Mouse (Mus musculus) midbrain, embryonic 10.5 days (tissue): ENCODE measurements around the gene Ifnk. TPM values are rescaled to one million over a fixed set of nuclear protein-coding genes. Genes with fewer than 3 reads are reported as not detected.

ENCODE experiments used
- DNase-seq: peaks from one replicate; pipeline ENCODE4 v3.0.0-alpha.2; 2017; ENCODE audit warnings: low spot score
- H3K27ac ChIP-seq: fragments of 300-500 bp; sonication (generic); replicated peaks from 2 replicates; pipeline ENCODE4 v1.5.1; 2016; ENCODE audit warnings: mild to moderate bottlenecking
- H3K27me3 ChIP-seq: fragments of 300-500 bp; sonication (generic); 2 replicates; pipeline ENCODE4 v1.6.1; 2016; ENCODE audit warnings: low read depth, mild to moderate bottlenecking; ENCODE audit not compliant: poor library complexity, severe bottlenecking
- H3K36me3 ChIP-seq: fragments of 300-500 bp; sonication (generic); 2 replicates; pipeline ENCODE4 v1.6.1; 2016; ENCODE audit warnings: mild to moderate bottlenecking, moderate library complexity
- H3K4me1 ChIP-seq: fragments of 300-500 bp; sonication (generic); 2 replicates; pipeline ENCODE4 v1.6.1; 2016
- H3K4me3 ChIP-seq: fragments of 300-500 bp; sonication (generic); 2 replicates; pipeline ENCODE4 v1.5.1; 2016; ENCODE audit warnings: mild to moderate bottlenecking, moderate library complexity
- H3K9me3 ChIP-seq: fragments of 300-500 bp; sonication (generic); replicated peaks from 2 replicates; pipeline ENCODE4 v1.6.1; 2016; ENCODE audit warnings: mild to moderate bottlenecking
- WGBS: fragments of 180-500 bp; shearing (Covaris S2); methylation state at CpG from one replicate; pipeline ENCODE4 v1.1.7; 2016; 5-methylcytosine and 5-hydroxymethylcytosine counted together
- polyA plus RNA-seq: library from polyadenylated mRNA; unstranded; fragments of >200 nt; fragmentation: Nextera tagmentation; extraction: Ambion mirVana; gene quantifications from 2 replicates; pipeline ENCODE4 v1.2.1, GENCODE M21; 2016

Gene Ifnk
- polyA plus RNA-seq, 1 experiment from 2014 or later = 0.30 TPM

DNA sequence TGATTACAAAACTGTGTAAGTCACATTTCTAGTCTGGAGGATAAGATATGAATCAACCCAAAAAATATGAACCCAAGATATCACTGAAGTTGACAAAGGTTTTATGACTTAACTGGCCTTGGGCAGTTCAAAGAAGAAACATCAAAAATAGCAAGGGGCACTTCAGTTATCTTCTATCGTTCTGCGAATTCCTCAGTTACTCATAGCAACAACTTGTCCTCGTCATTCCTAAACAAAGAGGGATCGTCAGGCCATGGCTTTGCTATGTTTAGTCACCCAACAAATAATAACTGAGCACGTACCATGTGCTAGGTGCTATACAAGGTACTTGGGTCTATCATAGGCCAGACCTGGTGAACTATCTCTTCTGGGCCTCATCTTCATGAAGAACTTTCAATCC lies 5.3 kb upstream of the Ifnk start:
- Histone ChIP-seq H3K4me3 (no peak overlapping the region), H3K9me3 (no peaks in the 10 kb centered on the region), H3K27ac (no peak overlapping the region), H3K27me3 (no peaks in the 10 kb centered on the region), H3K4me1 (no peaks in the 10 kb centered on the region), H3K36me3 (no peaks in the 10 kb centered on the region)
- DNase-seq = no peak
- 92% methylated on average over 5 of the region's 5 CpGs for WGBS

GRCm38 (mm10) chr4:35148326-35148725 lies 3.5 kb upstream of the Ifnk start:
- WGBS = 95% methylated on average over 4 of the region's 4 CpGs
- H3K9me3 ChIP-seq = no peaks in the 10 kb centered on the region
- H3K4me1 ChIP-seq = no peaks in the 10 kb centered on the region
- H3K27me3 ChIP-seq = no peaks in the 10 kb centered on the region
- DNase-seq = no peak
- H3K27ac ChIP-seq = no peak overlapping the region
- no peak overlapping the region for H3K4me3 ChIP-seq
- H3K36me3 ChIP-seq = no peaks in the 10 kb centered on the region

GRCm38 (mm10) chr4:35150706-35151105 lies 1.1 kb upstream of the Ifnk start:
- DNase-seq = no peak
- WGBS = 87% methylated on average over 3 of the region's 3 CpGs
- Histone ChIP-seq H3K27ac (no peak overlapping the region), H3K36me3 (no peaks in the 10 kb centered on the region), H3K27me3 (peaks cover 4% of the 10 kb centered on the region; the same call in 1 of the 2 replicates), H3K9me3 (no peaks in the 10 kb centered on the region), H3K4me1 (peaks cover 18% of the 10 kb centered on the region), H3K4me3 (no peak overlapping the region)

- Histone ChIP-seq H3K9me3 (no peaks in the 10 kb centered on the region), H3K27ac (no peak overlapping the region), H3K36me3 (no peaks in the 10 kb centered on the region), H3K4me1 (peaks cover 35% of the 10 kb centered on the region), H3K4me3 (no peak overlapping the region), H3K27me3 (peaks cover 14% of the 10 kb centered on the region; the same call in 1 of the 2 replicates)
- 48% methylated on average over 3 of the region's 3 CpGs for WGBS
- DNase-seq = no peak
Measured at GRCm38 (mm10) chr4:35154051-35154450, 2.2 kb downstream of the Ifnk start.

GRCm38 (mm10) chr4:35155132-35155922 lies 3.5 kb downstream of the Ifnk start:
- 24% methylated on average over 20 of the region's 20 CpGs for WGBS

DNA sequence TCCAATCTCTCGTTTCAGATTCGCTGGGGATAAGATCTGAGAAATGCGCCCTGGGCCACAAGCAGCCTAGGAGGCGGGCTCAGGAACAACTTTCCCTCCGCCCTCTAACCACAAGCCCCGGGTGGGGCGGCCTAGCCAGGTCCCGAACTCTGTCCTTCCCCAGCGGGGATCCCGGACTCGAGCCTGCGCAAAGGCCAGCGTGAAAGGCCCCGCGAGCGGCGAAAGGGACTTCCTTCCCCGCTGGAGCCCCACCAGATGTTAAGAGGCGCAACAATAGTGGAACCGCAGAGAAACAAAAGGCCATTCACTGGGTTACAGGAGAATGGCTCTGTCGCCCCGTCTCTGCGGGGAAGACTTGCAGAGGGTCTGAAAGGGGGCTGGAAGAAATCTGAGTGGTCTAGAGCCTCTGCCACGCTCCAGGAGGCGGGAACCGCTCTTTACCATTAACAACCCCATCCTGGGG lies 4.3 kb downstream of the Ifnk start:
- H3K4me1 ChIP-seq = peaks cover 35% of the 10 kb centered on the region
- no peaks in the 10 kb centered on the region for H3K9me3 ChIP-seq
- peaks cover 16% of the 10 kb centered on the region; the same call in 1 of the 2 replicates for H3K27me3 ChIP-seq
- DNase-seq = peak; percentile 82
- H3K36me3 ChIP-seq = no peaks in the 10 kb centered on the region
- H3K27ac ChIP-seq = peak overlapping the region; percentile 92
- WGBS = under 1% methylated on average over 26 of the region's 26 CpGs
- peak overlapping the region; percentile 75 for H3K4me3 ChIP-seq

More at GRCm38 (mm10) chr4:35155132-35155922, 3.5 kb downstream of the Ifnk start:
- peak overlapping the region; percentile 92 for H3K27ac ChIP-seq
- DNase-seq = peak; percentile 64
- no peaks in the 10 kb centered on the region for H3K9me3 ChIP-seq
- H3K4me1 ChIP-seq = peaks cover 35% of the 10 kb centered on the region
- peaks cover 16% of the 10 kb centered on the region; the same call in 1 of the 2 replicates for H3K27me3 ChIP-seq
- H3K36me3 ChIP-seq = no peaks in the 10 kb centered on the region
- H3K4me3 ChIP-seq = peak overlapping the region; percentile 75

DNA sequence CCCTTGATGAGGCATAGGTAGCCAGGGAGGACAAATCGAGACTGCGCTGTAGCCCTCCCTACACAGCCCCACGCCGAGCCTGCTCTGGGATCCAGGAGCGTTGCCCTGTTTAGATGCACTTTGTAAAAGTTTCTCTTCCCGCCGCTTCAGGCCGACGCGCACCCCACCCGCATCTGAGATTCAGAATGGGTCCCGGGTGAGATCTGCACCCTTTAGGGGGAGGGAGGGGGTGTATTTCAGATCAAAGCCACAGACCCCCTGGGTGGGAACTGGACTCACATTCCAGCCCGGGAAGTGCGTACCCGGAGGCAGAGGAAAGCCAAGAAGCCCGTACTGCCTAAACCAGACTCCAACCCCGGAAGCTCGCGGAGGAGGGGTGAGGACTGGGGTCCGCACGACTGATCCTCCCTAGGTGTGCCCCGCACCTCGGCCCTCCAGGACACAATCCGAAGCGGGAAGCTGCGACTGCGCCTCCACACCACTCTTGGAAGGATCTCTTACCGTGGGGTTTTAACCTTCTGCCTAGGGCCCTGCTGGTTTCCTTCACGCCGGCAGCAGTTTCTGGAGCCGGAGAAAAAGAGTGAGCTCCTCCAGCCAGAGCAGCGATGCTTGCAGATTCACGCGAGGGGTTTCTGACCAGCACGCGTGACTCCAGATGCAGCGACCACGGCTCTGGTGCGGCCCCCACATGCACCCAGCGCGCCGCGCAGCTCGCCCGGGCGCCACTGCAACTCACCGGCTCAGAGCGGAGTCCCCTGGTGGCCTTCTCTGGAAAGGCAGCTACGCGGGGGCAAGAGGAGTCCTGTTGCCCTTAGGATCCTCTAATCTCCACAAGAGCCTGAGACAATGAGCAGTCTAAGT lies 5.1 kb downstream of the Ifnk start, which contains the start of gene Mob3b:
Mob3b (minus strand) TSS at position 734 of the 861 bp plus-strand sequence.
- Histone ChIP-seq H3K27ac (peak within 1 kb of the TSS; percentile 92), H3K4me3 (peak within 1 kb of the TSS; percentile 75), H3K36me3 (no peaks in the 10 kb centered on the region), H3K27me3 (peaks cover 16% of the 10 kb centered on the region; the same call in 1 of the 2 replicates), H3K9me3 (no peaks in the 10 kb centered on the region), H3K4me1 (peaks cover 35% of the 10 kb centered on the region)
- peak; percentile 90 for DNase-seq
- WGBS = under 1% methylated on average over 50 of the region's 50 CpGs

DNA sequence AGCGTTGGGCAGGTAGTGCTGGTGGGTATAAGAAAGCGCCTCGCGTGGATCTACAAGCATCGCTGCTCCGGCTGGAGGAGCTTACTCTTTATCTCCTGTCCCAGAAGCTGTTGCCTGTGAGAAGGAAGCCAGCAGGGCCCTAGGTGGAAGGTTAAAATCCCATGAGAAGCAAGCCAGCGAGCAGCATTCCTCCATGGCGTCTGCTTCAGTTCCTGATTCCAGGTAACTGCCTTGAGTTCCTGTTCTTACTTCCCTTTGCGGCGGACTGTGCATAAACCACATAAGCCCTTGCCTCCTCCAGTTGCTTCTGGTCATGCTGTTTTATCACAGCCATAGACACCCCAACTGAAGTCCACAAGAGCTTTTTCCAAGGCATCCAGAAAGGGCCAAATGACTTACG lies 6.0 kb downstream of the Ifnk start:
- no peaks in the 10 kb centered on the region for H3K9me3 ChIP-seq
- no peak for DNase-seq
- peaks cover 35% of the 10 kb centered on the region for H3K4me1 ChIP-seq
- H3K36me3 ChIP-seq = no peaks in the 10 kb centered on the region
- WGBS = 60% methylated on average over 11 of the region's 11 CpGs
- peaks cover 16% of the 10 kb centered on the region; the same call in 1 of the 2 replicates for H3K27me3 ChIP-seq
- H3K4me3 ChIP-seq = no peak overlapping the region
- H3K27ac ChIP-seq = no peak overlapping the region

DNA sequence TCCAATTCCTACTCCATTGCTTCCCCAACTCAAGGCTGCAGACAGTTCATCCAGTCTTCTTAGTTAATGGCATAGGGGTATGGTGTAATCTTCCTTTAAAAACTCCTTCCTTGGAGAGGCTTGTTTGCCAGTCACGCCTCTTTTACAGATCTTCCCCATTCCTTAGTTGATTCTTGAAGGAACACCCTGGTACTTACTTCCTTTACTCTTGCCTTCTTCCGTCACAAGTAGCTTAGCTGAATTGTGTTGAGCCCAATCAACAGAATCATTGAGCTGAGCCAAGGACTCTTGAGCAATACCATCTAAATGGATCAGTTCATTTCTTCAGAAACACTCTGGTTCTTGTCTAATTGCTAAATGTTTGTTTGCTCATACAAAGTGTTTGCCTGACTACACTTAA lies 13.4 kb downstream of the Ifnk start:
- no peak overlapping the region for H3K4me3 ChIP-seq

DNA sequence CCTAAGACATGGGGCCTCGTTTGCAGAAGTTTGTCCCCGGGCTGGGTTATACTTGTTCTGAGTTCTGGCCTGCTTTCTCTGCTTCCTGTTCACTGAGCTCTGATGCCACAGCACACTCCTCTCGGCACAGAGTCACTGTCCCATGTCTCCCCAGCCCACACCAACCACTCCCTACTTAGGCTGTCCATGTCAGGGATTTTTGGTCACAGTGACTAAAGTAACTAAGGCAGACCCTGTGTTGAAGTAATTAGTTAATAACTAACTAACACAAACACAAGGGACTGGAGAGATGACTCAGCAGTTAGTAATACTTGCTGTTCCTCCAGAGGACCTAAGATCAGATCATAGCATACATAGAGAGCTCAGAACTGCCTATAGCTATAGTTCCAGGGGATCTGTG lies 14.1 kb downstream of the Ifnk start:
- Histone ChIP-seq H3K9me3 (no peaks in the 10 kb centered on the region), H3K4me3 (no peak overlapping the region), H3K27me3 (no peaks in the 10 kb centered on the region), H3K4me1 (no peaks in the 10 kb centered on the region), H3K27ac (no peak overlapping the region), H3K36me3 (no peaks in the 10 kb centered on the region)
- no peak for DNase-seq
- 90% methylated on average over 3 of the region's 3 CpGs for WGBS

More for the DNA sequence above, 13.4 kb downstream of the Ifnk start:
- DNase-seq = no peak
- H3K36me3 ChIP-seq = no peaks in the 10 kb centered on the region
- H3K27ac ChIP-seq = no peak overlapping the region
- WGBS = 84% methylated on average over 2 of the region's 2 CpGs
- H3K9me3 ChIP-seq = no peaks in the 10 kb centered on the region
- no peaks in the 10 kb centered on the region for H3K27me3 ChIP-seq
- no peaks in the 10 kb centered on the region for H3K4me1 ChIP-seq

DNA sequence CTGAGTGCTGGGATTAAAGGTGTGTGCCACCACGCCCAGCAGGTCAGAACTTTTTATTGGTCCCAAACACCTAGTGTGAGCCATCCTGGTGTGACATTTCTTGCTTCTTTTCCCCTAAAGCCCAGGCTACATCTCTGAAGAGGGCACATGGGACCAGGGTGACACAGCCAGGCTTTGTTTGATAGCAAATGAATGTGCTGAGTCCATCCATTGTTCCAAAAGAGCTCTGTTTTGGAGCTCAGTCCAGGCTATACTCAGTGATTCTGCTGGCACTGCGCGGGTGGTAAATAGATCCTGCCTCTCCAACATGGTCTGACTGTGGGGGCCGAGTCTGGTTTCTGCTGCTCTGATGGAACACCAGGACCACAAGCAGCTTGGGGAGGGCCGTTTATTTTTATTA lies 16.0 kb downstream of the Ifnk start:
- Histone ChIP-seq H3K36me3 (no peaks in the 10 kb centered on the region), H3K4me1 (no peaks in the 10 kb centered on the region), H3K9me3 (no peaks in the 10 kb centered on the region), H3K27ac (no peak overlapping the region), H3K4me3 (no peak overlapping the region), H3K27me3 (no peaks in the 10 kb centered on the region)
- 87% methylated on average over 5 of the region's 5 CpGs for WGBS
- DNase-seq = no peak

- H3K27me3 ChIP-seq = no peaks in the 10 kb centered on the region
- WGBS = 84% methylated on average over 13 of the region's 13 CpGs
- no peaks in the 10 kb centered on the region for H3K9me3 ChIP-seq
- no peak overlapping the region for H3K4me3 ChIP-seq
- DNase-seq = no peak
- no peaks in the 10 kb centered on the region for H3K4me1 ChIP-seq
- H3K36me3 ChIP-seq = no peaks in the 10 kb centered on the region
- no peak overlapping the region for H3K27ac ChIP-seq
Measured at GRCm38 (mm10) chr4:35169571-35170125, 17.8 kb downstream of the Ifnk start.
